Mouse (Mus musculus) urinary bladder, adult 18-20 months (tissue): ENCODE measurements at regions not wholly inside any gene's neighbourhood (a gene's known extent, or its start where the extent isn't known, plus 50 kb on each side); places are given as distances from the start of the nearest gene placed in this dataset.
A peak's percentile ranks its signal among the peaks of the same experiment; 100 is the strongest.

Source experiments
- DNase-seq, 2 experiments: peaks; one replicate each; pipeline ENCODE4 v3.0.0; 2022; ENCODE audit warnings: low spot score in 2 of 2, mixed read lengths in 2 of 2

GRCm38 (mm10) chr13:41694749-41695419 is 89.2 kb downstream of the Tmem170b start:
- no peak for DNase-seq

GRCm38 (mm10) chr13:41696767-41697445 is 91.2 kb downstream of the Tmem170b start:
- DNase-seq = no peak

- DNase-seq = no peak
These were observed 95.6 kb downstream of the Tmem170b start for GRCm38 (mm10) chr13:41701345-41701744.

GRCm38 (mm10) chr13:41701829-41702231 is 96.1 kb downstream of the Tmem170b start:
- DNase-seq = no peak

- DNase-seq = no peak
These were observed 97.5 kb downstream of the Tmem170b start for GRCm38 (mm10) chr13:41703196-41703595.

- DNase-seq = no peak
These were observed 97.9 kb downstream of the Tmem170b start for GRCm38 (mm10) chr13:41703618-41704017.

- DNase-seq = no peak
These were observed 99.1 kb downstream of the Tmem170b start for GRCm38 (mm10) chr13:41704806-41705205.

GRCm38 (mm10) chr13:41705636-41706035 is 99.9 kb downstream of the Tmem170b start:
- DNase-seq = no peak

- DNase-seq = no peak
These were observed 102.1 kb downstream of the Tmem170b start for GRCm38 (mm10) chr13:41707811-41708210.

GRCm38 (mm10) chr13:41709071-41709470 is 103.4 kb downstream of the Tmem170b start:
- no peak for DNase-seq

- peak; percentile 75 to 77 for DNase-seq
These were observed 103.9 kb downstream of the Tmem170b start for GRCm38 (mm10) chr13:41709475-41710227.

GRCm38 (mm10) chr13:41712616-41713015 is 106.9 kb downstream of the Tmem170b start:
- no peak for DNase-seq
